ENCODE assay signal across 9 mouse cellular contexts in the genomic region with DNA sequence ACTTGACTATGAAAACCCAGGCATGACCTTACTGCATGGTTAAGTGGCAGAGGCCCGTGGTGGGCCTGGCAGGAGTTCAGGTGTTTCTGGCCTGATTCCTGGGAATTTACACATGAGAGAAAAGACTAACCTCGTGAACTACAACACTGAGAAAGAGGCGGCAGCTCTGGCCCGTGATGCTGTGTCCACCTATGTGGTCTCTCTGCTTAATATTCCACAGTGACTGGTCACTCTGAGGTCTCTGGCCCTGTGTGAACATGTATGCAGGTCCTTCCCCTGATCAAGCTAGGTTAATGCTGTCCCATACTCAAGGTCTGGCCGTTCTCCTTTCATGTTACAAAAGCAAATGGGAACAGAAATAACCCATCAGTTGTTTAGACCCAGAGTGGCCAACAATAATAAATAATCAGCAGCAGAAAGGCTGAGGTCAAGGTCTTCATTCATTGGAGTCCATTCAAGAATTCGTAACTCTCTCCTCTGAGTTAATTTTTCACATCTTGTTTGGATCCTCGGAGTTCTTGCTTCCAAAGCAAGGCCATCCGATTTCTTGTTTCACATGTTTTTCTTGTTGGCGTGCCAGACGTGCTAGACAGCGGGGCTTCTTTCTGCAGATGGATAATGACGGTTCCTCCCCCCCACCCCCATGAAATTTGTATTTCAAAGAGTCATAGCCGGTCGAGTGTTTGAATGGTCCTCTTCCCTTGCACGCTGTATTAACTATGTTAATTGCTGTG.
DNase-seq lines count a peak whose midpoint lies in the region.
"Had no signal": no experiment of that assay in that cellular context is flagged by ENCODE, and none has a peak within 500 bp of the region (broad histone marks: within the 10 kb centered on the region; RNA-seq: fewer than 3 reads in every experiment).

No protein-coding gene starts in this region.

- DNase-seq in cerebellum, postnatal 10 days = peak; percentile 70 to 73
- DNase-seq in cerebellum, adult 8-10 months = no peak
- DNase-seq in right cerebral cortex, postnatal 4 days = peak; percentile 10
- no peak for DNase-seq in right cerebral cortex, postnatal 25 days
- peak; percentile 93 to 95 for DNase-seq in kidney, postnatal 36 days
- peak; percentile 37 for DNase-seq in testis, postnatal 14 days (ENCODE audit: low spot score)
- no peak for DNase-seq in forebrain, embryonic 10.5 days (ENCODE audit: extremely low spot score, low spot score)
- no peak for DNase-seq in urinary bladder, postnatal 14 days (ENCODE audit: low spot score)

- 86% methylated on average over 15 of the region's 15 CpGs for WGBS in forebrain, embryonic 10.5 days

- H3K27ac ChIP-seq in forebrain, embryonic 10.5 days = no peak overlapping the region

- no peaks in the 10 kb centered on the region for H3K36me3 ChIP-seq in forebrain, embryonic 10.5 days (replicated peaks)
- H3K36me3 ChIP-seq: limb, embryonic 15.5 days had no signal

- no peaks in the 10 kb centered on the region for H3K9me3 ChIP-seq in forebrain, embryonic 10.5 days
- H3K9me3 ChIP-seq: limb, embryonic 15.5 days had no signal

- peaks cover 15% of the 10 kb centered on the region for H3K4me1 ChIP-seq in forebrain, embryonic 10.5 days

- no peak overlapping the region for H3K4me3 ChIP-seq in forebrain, embryonic 10.5 days
- H3K4me3 ChIP-seq: limb, embryonic 15.5 days had no signal

- no peaks in the 10 kb centered on the region for H3K27me3 ChIP-seq in forebrain, embryonic 10.5 days (ENCODE audit: poor library complexity, severe bottlenecking)
- H3K27me3 ChIP-seq: limb, embryonic 15.5 days had no signal

Comparison
In these comparisons a context has a peak if more than half of its experiments do, and no peak if none do; other contexts are left out.
1. DNase-seq: peak in cerebellum, postnatal 10 days (2 of 2), right cerebral cortex, postnatal 4 days (single experiment), kidney, postnatal 36 days (2 of 2) and testis, postnatal 14 days (single experiment); none in cerebellum, adult 8-10 months (single experiment), right cerebral cortex, postnatal 25 days (single experiment), forebrain, embryonic 10.5 days (single experiment) and urinary bladder, postnatal 14 days (single experiment).